Mouse (Mus musculus): ENCODE data around the gene Gm48552. TPM values are rescaled to one million over a fixed set of nuclear protein-coding genes. Genes with fewer than 3 reads are reported as not detected.

Gene Gm48552
- polyA plus RNA-seq, 1 experiment: 0.26 TPM

DNA sequence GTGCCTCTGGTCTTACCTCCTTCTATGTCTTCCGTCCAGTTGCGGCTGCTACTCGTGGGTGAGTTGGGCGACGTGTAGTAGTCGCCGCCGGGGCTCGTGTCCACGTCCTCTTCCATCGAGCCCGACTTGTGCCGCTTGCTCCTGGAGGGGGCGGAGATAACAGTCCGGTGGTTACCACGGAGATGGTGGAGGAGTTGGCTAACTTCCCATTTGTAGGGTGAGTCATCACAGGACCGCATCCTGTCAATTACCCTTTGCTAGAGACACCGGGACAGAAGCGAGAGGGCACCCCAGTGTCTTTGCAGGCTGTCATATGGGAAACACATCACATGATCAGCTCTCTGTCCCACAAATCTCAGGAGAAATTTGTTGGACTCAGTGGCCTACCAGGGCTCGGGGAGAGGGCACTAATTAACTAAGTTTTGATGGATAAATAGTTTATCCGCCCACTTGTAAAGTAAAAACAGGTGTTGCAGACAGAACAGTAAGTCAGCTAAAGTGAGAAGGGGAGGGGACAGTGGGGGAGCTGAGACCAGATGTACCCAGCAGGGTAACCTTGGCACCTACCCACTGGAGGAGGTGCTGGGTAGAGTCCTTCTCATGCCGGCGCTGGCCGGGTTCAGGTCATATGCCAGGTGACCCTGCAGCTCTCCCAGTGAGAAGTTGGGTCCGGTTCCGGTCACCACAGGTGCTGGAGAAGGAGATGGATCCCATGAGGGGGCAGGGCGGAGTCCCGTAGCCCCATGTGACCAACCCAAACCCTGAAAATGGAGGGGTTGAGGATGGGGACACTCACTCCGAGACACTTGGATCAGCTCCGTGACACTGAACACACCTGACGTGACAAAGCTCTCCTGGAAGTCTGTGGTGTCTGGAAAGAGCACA, 19.0 kb downstream of the Gm48552 start:
- Histone ChIP-seq H3K27me3 (ENCODE audit: control insufficient read depth) (peaks cover 59% of the 10 kb centered on the region), H3K36me3 (ENCODE audit: control insufficient read depth) (no peaks in the 10 kb centered on the region; the same call in 1 of the 2 replicates), H3K9me3 (ENCODE audit: control insufficient read depth, low read length) (no peaks in the 10 kb centered on the region; the same call in 1 of the 2 replicates), H3K4me3 (replicated peaks) (no peak overlapping the region), H3K4me1 (ENCODE audit: control insufficient read depth) (peaks cover 41% of the 10 kb centered on the region)
- TF ChIP-seq TAL1 (IDR thresholded peaks at IDR 0.05; ENCODE audit: low read length): no peak

- Histone ChIP-seq H3K27me3 (ENCODE audit: control insufficient read depth) (peaks cover 55% of the 10 kb centered on the region), H3K4me1 (ENCODE audit: control insufficient read depth) (peaks cover 39% of the 10 kb centered on the region), H3K9me3 (ENCODE audit: control insufficient read depth, low read length) (no peaks in the 10 kb centered on the region; the same call in 1 of the 2 replicates), H3K4me3 (replicated peaks) (no peak overlapping the region), H3K36me3 (ENCODE audit: control insufficient read depth) (no peaks in the 10 kb centered on the region; the same call in 1 of the 2 replicates)
- TF ChIP-seq GATA1 (IDR thresholded peaks at IDR 0.05; ENCODE audit: low read length): no peak
- no peak for TF ChIP-seq TAL1 (IDR thresholded peaks at IDR 0.05; ENCODE audit: low read length)
Observed at GRCm38 (mm10) chr10:81408424-81408729, 19.6 kb downstream of the Gm48552 start.

DNA sequence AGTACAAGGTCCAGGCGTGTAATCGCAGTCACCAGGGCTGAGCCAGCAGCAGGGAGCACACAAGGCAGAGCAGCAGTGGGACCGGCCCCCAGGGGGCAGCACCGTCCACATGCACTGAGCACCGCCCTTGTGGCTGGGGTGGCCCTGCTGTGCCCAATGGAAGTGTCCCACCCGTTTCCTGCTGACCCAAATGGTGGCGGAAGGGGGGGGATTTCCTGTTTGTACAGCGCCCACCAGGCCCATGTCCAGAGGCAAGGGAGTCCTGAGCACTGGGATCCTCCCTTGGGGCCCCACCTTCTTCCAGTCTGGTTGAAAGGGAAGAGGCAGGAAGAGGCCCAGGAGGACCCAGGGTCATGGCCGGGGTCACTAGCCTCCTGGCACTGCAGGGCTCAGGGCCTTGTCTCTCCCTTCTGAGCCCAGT, 20.1 kb downstream of the Gm48552 start:
- H3K4me1 ChIP-seq (ENCODE audit: control insufficient read depth): peaks cover 42% of the 10 kb centered on the region
- peaks cover 52% of the 10 kb centered on the region for H3K27me3 ChIP-seq (ENCODE audit: control insufficient read depth)
- TF ChIP-seq TAL1 (IDR thresholded peaks at IDR 0.05; ENCODE audit: low read length) (no peak), GATA1 (IDR thresholded peaks at IDR 0.05; ENCODE audit: low read length) (no peak)
- H3K9me3 ChIP-seq (ENCODE audit: control insufficient read depth, low read length): no peaks in the 10 kb centered on the region; the same call in 1 of the 2 replicates
- no peak overlapping the region for H3K4me3 ChIP-seq (replicated peaks)
- no peaks in the 10 kb centered on the region; the same call in 1 of the 2 replicates for H3K36me3 ChIP-seq (ENCODE audit: control insufficient read depth)

GRCm38 (mm10) chr10:81409330-81409729, 20.5 kb downstream of the Gm48552 start:
- Histone ChIP-seq H3K4me1 (ENCODE audit: control insufficient read depth) (peaks cover 43% of the 10 kb centered on the region), H3K27me3 (ENCODE audit: control insufficient read depth) (peaks cover 48% of the 10 kb centered on the region), H3K4me3 (replicated peaks) (no peak overlapping the region), H3K36me3 (ENCODE audit: control insufficient read depth) (no peaks in the 10 kb centered on the region; the same call in 1 of the 2 replicates), H3K9me3 (ENCODE audit: control insufficient read depth, low read length) (no peaks in the 10 kb centered on the region; the same call in 1 of the 2 replicates)
- no peak for TF ChIP-seq GATA1 (IDR thresholded peaks at IDR 0.05; ENCODE audit: low read length)
- no peak for TF ChIP-seq TAL1 (IDR thresholded peaks at IDR 0.05; ENCODE audit: low read length)

GRCm38 (mm10) chr10:81410350-81410749, 21.5 kb downstream of the Gm48552 start:
- Histone ChIP-seq H3K27me3 (ENCODE audit: control insufficient read depth) (peaks cover 39% of the 10 kb centered on the region), H3K9me3 (ENCODE audit: control insufficient read depth, low read length) (no peaks in the 10 kb centered on the region; the same call in 1 of the 2 replicates), H3K4me3 (replicated peaks) (no peak overlapping the region), H3K36me3 (ENCODE audit: control insufficient read depth) (no peaks in the 10 kb centered on the region; the same call in 1 of the 2 replicates), H3K4me1 (ENCODE audit: control insufficient read depth) (peaks cover 38% of the 10 kb centered on the region)
- TF ChIP-seq TAL1 (IDR thresholded peaks at IDR 0.05; ENCODE audit: low read length) (no peak), GATA1 (IDR thresholded peaks at IDR 0.05; ENCODE audit: low read length) (no peak)

DNA sequence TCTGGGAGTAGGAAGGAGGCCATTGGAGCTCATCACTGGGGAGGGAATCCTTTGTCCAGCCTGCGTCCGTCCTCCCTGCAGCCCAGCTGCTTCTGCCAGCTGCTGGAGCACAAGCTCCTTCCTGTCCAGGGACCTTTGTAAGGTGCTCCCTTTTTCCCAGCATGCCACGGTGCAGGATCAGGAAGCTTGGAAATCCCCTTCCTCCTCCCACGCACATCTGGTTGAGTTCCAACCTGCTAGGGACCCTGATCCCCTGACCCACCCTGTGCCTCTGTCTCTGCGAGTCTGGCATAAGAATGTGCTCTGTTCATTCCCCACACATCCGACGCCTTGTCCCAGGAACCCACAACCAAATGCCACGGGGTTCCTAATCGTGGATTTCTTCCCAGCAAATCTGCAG, 22.2 kb downstream of the Gm48552 start:
- TF ChIP-seq TAL1 (IDR thresholded peaks at IDR 0.05; ENCODE audit: low read length) (no peak), GATA1 (IDR thresholded peaks at IDR 0.05; ENCODE audit: low read length) (no peak)
- Histone ChIP-seq H3K27me3 (ENCODE audit: control insufficient read depth) (peaks cover 33% of the 10 kb centered on the region), H3K4me1 (ENCODE audit: control insufficient read depth) (peaks cover 38% of the 10 kb centered on the region), H3K36me3 (ENCODE audit: control insufficient read depth) (no peaks in the 10 kb centered on the region; the same call in 1 of the 2 replicates), H3K4me3 (replicated peaks) (no peak overlapping the region), H3K9me3 (ENCODE audit: control insufficient read depth, low read length) (no peaks in the 10 kb centered on the region; the same call in 1 of the 2 replicates)

DNA sequence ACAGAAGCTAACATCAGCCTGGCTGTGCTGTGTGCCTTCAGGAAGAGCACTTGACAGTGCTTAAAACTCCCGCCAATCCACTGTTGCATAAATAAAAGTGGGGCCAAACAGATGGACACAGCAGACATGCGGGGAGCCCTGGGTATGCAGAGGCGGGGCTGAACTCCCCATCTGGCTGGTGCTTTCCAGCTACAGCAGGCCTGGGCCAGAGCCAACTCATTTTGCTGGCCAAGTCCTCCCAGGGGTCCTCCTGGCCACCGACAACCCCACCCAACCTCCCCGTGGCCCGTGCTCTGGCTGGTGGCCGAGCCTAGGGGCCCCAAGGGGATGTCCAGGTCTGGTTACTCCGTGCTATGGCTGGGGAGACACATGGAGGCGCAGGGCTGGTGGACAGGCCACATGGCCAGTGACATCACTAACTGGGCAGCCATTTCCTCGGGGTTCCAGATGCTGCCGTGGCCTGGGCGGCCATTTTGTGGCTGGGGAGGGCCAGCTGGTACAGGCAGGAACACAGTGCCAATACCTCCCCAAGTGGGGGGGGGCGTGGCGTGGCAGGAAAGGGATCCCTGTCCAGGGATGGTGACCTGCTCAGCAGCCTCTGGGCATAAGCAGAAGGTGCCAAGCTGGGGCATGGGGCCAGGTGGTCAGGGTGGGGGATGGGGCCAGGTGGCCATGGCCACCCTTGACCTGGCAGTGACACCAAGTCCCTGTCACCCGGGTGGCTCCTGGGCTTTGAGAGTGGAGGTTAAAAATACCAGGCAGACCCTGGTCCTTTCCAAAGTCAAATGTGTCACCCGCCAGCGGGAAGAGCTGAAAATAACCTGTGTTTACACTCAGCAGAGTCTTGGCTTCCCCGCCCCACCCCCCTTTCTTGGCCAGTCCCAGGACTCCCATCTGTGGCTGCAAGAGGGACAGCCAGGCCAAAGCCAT, 22.9 kb downstream of the Gm48552 start:
- H3K36me3 ChIP-seq (ENCODE audit: control insufficient read depth): no peaks in the 10 kb centered on the region; the same call in 1 of the 2 replicates
- peaks cover 42% of the 10 kb centered on the region for H3K4me1 ChIP-seq (ENCODE audit: control insufficient read depth)
- H3K27me3 ChIP-seq (ENCODE audit: control insufficient read depth): peaks cover 30% of the 10 kb centered on the region
- no peak overlapping the region for H3K4me3 ChIP-seq (replicated peaks)
- TF ChIP-seq GATA1 (IDR thresholded peaks at IDR 0.05; ENCODE audit: low read length) (no peak), TAL1 (IDR thresholded peaks at IDR 0.05; ENCODE audit: low read length) (no peak)
- H3K9me3 ChIP-seq (ENCODE audit: control insufficient read depth, low read length): no peaks in the 10 kb centered on the region; the same call in 1 of the 2 replicates

- no peaks in the 10 kb centered on the region; the same call in 1 of the 2 replicates for H3K36me3 ChIP-seq (ENCODE audit: control insufficient read depth)
- peaks cover 29% of the 10 kb centered on the region for H3K27me3 ChIP-seq (ENCODE audit: control insufficient read depth)
- no peak overlapping the region for H3K4me3 ChIP-seq (replicated peaks)
- H3K4me1 ChIP-seq (ENCODE audit: control insufficient read depth): peaks cover 39% of the 10 kb centered on the region
- TF ChIP-seq TAL1 (IDR thresholded peaks at IDR 0.05; ENCODE audit: low read length) (no peak), GATA1 (IDR thresholded peaks at IDR 0.05; ENCODE audit: low read length) (no peak)
- no peaks in the 10 kb centered on the region; the same call in 1 of the 2 replicates for H3K9me3 ChIP-seq (ENCODE audit: control insufficient read depth, low read length)
Observed at GRCm38 (mm10) chr10:81412586-81413309, 23.9 kb downstream of the Gm48552 start.

All from erythroblast, embryonic 14.5 days (primary cell).